Mouse (Mus musculus) cerebellum, postnatal 25 days (tissue): ENCODE measurements around the gene Zfp62.
"Not testable (repeated sequence)": the region's sequence is repeated elsewhere in the genome, so short reads cannot be mapped to it uniquely, and the experiment has no call there.

Experiments
- DNase-seq, 2 experiments: peaks; one replicate each; pipeline ENCODE4 v3.0.0; 2021; ENCODE audit warnings: mixed read lengths in 2 of 2

Zfp62 gene

DNA sequence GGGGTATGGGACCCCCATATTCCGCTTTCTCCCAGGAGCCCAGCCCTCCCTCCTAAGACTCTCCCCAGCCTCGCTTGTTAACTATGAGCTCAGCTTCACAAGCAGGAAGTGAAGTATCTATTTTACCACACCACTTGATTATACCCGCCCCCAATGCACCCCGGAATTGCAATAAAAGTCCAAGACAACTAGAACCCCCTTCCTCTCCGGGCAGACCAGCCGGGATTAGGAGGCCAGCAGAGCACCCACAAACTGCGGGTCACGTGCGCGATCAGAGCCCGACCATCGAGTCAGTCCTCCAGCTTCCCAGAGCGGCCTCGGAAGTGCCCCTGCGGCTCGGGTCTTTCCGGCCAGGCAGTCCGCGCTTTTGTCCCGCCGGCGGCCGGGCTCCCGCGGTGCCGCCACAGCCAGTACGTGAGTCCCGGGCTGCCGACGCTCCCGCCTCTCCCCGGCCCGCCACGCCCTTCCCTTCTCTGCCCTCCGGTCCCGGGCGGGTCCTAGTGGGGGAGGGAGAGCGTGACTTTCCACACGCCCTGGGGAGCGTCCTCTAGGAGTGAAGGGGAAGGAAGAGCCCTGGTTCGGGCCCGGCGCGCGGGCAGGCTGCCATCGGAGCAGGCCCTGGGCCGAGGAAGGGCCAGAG lies at the start of gene Zfp62:
TSS of gene Zfp62 (plus strand) at position 164 of the 640 bp plus-strand sequence.
- DNase-seq, result peak; percentile 96 to 97

DNA sequence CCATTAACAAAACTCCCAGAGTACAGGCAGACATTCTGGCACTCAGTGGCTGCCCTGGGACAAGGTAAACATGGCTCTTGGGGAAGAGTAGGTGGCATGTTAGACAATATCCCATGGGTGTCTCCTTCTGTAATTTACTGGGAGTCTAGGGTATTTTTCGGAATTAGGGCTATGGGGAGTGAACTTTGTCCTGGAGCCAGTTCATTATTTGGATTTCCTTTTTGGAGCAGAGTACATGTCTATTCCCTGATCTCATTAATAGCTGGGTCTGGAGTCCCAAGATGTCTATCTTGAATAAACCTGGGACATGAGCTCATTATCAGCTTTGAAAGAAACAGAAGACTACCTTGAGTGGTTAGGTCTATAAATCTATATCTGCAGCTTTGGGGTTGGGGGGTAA lies 49.0 kb upstream of the Zfp62 start, which contains the start of gene Olfr1394:
TSS of gene Olfr1394 (plus strand) at position 301 of the 400 bp plus-strand sequence.
- DNase-seq, result no peak

DNA sequence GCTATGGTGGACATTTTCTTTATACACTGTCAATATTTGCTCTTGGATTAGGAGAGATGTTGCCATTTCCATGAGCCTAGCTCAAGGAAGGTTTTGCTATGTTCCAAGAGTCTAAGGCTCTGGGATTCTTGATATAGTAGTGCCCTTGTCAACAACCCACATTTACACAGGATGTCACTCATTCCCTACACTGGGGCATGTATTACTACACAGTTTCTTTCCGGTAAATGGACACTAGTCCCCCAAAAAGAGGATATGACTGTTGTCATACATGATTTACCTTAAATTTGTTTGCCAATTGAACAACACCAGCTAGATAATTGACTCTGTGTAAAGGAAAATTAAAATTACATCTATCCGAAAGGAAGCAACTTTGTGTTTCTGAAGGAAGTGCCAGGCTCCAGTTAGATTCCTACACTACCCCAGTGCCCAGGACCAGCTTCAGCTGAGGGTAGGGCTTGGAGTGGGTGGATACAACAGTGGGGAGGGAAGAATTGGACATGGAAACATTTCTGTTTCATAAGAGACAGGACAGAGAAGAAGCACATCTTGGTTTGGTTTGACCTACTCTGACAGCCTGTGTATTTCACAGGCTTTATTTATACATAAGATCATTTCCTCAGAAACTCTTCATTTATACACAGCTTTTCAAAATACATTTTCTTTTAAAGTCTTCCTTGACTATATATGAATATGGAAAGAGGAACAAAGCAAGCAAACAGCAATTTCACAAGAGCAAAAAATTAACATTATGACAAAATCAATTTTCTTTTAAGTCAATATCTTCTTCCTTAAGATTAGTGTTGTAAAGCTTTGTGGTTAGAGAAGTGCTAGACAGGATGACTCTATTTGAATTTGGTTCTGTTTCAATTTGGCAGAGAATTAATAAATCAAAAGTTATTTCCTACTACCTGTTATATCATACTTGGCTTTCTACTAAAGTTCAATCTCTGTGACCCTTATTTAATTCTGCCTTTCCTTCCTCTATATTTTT lies 46.0 kb upstream of the Zfp62 start:
- no peak for DNase-seq

DNA sequence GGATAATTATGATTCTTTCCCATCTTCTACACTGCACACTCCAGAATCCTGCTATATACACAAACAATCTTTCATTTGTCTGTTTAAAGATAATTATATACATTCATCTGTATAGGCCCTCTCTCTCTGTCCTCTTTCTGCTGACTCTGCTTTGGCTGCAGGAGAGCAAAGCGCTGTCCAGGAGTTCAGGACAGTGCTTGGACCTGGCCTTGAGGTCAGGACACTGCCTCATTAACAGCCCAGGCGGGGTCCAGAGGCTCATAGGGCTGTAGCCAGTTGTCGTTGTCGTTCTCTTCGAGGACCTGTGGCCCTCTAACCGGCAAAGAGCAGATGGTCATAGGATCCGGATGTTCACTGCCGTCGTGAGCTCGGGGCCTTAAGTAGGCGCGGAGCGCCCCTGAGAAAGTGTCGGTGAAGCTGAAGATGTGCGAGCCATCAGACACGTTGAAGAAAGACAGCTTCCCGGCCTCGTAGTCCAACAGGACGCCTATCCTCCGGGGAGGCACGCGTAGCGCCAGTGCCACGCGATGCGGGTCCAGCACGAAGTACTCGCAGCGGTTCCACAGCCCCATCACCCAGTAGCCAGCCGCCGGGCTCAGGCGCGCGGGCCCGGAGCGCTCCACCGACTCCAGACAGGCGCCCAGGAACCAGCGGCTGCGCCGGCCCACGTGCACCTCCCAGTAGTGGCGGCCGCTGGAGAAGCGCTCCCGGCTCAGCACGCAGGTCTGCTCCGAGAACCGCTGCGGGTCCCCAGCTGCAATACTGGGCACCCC lies 34.1 kb upstream of the Zfp62 start:
- DNase-seq, result peak in 1 of 2 experiments; percentile 2

DNA sequence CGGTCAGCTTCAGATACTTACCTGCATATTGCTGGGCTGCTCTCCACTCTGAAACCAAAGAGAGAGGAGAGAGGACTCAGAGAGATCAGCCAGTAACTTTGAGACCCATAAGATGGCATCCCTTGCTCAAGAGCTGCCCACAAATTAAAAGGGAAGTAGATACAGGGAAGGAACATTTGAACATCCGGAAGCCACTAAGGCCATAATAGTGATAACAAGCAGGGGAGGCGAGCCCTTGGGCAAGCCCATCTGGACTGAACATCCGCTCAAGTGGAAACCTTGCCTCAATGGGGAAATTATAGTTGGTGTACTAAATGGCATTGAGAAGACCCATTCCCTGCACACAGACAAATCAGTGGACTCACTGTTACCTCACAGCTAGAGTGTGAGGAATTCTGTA lies 32.5 kb upstream of the Zfp62 start:
- DNase-seq, result no peak

DNA sequence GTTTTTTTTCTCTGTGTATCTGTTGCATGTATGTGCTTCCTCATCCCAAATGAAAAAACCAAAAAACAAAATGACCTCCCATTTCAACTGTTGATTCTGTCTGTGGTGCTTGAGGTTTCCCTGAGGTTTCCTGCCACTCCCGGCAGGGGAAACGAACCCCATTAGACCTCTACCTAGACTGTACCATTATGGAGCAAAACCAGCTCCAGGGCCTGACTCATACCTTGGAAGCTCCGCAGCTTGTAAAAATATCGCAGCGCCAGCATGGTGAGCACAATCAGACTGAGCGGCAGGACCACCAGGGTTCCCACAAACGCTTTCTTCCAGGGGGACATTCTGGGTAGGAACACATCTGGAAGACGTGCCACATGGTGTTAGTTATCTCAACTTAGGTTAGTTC lies 27.7 kb upstream of the Zfp62 start:
- DNase-seq, result no peak

DNA sequence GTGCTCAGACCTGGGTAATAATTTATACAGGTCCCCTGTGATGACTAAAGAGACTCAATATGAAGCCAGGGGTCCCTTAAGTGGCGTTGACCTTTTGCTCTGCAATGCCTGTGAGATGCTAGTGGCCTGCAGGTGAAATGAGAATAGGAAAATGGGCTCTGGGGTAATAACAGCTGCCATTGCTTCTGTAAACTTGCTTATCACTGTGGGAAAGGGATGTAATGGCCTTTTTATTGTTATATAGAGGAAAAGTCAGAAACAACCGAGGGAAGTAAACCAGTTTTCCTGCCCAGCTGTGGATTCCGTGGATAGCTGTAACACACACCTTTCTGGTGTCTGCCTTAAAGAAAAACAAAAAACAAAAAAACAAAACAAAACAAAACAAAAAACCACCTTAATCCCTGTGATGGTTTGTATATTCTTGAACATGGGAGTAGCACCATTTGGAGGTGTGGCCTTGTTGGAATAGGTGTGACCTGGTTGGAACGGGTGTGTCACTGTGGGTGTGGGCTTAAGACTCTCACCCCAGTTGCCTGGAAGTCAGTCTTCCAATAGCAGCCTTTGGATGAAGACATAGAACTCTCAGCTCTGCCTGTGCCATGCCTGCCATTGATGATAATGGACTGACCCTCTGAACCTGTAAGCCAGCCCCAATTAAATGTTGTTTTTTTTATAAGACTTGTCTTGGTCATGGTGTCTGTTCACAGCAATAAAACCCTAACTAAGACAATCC lies 26.9 kb upstream of the Zfp62 start:
- DNase-seq, result not testable (repeated sequence)

DNA sequence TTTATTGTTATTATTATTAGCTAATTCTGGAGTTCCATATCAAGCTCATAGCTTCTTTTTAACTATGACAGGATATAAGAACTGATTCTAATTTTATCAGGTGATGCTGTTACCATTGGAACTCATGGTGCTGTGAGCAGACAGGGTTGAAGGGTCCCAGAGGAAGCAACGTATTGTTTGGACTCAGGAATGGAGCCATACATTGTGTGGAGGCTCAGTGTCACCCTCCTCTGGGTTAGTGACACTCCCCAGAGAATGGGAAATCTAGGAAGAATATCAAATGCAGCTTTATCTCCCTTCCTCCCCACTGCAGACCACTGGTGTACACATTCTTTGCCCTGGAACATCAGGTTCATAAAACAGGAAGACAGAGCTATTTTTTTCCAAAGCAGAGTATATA lies 19.9 kb upstream of the Zfp62 start:
- no peak for DNase-seq

DNA sequence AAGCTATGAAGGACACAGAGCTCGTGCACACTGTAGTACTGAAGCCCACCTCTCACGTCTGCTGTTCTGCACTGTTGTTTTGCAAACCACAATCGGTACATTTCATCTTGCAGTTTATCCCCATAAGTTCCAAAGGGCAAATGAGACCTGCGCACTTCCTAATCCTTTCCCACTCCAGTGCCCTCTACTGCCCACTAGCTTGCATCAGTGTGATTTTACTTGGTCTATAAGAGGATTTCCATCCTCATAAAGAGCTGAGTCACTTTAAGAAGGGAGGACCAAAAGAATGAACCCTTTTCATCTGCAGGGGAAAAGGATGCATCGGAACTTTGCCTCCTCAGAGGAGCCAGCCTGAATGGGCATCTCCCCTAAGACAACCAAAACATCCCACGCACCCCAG lies 16.6 kb upstream of the Zfp62 start:
- no peak for DNase-seq

DNA sequence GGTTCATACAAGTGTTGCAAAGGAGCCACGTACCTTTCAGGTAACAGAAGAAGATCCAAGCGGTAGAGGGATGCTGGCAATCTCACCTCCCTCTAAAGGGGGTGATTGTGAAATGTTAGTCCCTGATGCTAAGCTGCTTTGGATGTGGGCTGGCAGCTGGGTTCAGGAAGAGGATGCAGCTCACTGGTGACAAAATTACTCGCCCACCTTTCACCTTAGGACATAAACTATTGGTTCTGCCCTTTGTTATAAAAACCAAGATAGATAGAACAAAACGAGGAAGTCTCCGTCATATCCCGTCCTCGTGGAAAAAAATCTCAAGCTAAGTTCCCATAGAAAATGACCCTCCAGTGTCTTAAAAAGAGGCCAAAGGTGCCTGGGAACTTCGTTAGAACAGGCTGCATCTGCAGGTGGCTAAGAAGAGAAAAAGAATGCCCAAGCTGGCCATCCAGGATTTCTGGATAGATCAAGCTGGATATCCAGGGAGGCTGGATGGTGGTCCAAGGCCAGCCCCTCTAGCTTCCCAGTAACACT lies 16.1 kb upstream of the Zfp62 start, which contains the start of gene Btnl9:
TSS of gene Btnl9 (minus strand) at position 205 of the 534 bp plus-strand sequence.
- no peak for DNase-seq

DNA sequence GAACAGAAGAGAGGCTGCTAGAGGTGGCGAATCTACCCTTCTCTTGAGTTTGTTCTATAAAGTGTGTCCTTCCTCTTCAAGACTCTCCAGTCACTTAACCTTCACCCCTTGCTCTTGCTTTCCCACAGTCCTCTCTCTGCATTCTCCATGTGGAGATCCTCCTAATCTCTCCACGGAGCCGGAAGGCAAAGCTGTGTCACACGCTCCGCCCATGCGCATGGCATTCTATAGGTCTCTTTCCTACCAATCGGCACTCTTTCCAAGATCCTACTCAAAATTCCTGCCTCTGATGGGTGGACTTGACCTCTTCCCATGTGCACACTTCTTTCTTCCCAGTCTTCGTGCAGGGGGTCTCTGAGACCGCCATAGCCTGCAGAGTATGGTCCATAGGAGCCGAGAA lies 15.4 kb upstream of the Zfp62 start:
- DNase-seq, result no peak

DNA sequence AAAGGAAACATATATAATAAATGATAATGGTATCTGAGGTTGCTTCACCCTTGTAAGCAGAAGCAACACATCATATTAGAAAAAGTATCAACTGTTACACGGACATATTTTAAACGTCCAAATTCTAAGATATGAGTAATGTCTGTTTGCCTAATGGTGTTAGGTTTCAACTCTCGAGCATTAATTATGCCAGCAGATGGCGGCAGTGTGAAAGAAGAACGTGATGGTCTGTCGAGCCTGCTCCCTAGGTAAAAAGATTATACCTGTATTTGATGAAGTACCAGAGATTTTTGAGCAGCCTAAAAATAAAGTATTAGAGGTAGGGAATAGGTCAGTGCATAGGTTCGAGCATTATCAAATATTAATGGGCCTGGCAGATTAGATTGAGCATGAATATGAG lies 13.4 kb upstream of the Zfp62 start:
- DNase-seq, result peak; percentile 45 to 82

DNA sequence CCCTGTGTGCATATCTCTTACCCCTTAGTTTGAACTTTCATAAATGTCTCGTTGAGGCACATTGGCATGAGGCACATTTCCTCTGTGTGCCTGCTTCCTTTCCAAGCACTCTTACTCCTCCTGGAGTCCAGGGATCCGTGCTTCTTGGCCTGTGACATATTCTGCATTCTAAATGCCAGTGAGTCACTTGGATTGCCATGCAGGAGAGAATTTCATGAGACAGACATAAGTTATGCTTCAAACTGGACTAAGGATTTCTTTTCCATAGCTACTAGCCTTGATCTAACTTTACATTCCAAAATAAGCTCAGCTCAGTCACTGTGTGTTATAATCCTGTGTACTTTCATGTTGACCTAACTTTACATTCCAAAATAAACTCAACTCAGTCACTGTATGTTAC lies 12.0 kb upstream of the Zfp62 start:
- no peak for DNase-seq

DNA sequence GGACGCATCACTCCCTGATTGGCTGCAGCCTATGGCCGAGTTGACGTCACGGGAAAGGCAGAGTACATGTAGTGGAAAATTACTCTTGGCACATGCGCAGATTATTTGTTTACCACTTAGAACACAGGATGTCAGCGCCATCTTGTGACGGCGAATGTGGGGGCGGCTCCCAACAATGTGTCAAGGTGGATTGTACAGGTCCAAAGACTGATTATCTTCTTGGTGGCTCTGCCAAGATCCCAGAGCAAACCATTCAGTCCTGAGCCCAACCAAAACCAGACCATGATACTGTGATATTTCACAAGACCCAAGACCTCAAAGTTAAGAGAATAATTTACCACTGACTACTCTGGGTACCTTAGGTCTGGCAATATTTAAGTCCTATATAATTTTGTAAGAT lies 8.3 kb upstream of the Zfp62 start:
- DNase-seq, result not testable (repeated sequence)

DNA sequence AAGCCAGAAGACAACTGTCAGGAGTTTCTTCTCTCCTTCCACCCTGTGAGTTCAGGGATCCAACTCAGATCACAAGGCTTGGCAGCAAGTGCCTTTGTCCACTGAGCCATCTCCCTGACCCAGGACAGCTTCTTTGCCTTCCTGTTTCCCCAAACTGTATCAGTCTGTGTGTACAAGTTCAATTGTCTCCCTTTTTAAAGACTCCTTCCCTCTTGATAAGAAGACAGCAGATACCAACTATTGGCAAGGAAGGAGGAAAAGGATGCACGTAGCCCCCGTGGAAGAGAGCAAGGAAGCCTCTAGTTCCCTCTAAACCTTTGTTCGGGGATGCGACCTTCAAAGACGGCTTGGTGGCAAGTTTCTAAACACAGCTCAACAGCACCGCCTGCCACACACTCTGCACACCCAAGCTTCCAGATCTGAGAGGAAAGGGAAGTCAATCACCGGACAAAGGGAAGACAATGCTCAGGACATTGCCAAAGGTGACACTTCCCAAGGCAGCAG lies 7.2 kb upstream of the Zfp62 start:
- no peak for DNase-seq

DNA sequence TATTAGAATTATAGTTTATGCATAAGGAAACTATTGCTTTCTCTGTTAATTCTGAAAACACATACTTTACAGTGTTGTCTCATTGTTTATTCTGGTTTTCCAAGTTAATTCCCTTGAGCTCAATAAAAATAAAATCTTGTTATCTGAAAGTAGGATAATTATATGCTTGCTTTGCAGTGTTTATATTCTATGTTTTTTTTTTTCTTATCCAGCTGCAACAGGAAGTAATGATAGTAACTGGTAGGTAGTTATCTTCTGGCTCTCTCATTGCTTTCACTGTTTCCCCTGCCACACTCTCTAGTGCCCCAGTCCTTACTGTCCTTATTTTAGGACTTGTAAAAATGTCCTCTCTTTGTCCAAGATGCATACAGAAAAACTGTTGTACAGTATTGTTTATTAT lies 2.4 kb upstream of the Zfp62 start:
- no peak for DNase-seq

DNA sequence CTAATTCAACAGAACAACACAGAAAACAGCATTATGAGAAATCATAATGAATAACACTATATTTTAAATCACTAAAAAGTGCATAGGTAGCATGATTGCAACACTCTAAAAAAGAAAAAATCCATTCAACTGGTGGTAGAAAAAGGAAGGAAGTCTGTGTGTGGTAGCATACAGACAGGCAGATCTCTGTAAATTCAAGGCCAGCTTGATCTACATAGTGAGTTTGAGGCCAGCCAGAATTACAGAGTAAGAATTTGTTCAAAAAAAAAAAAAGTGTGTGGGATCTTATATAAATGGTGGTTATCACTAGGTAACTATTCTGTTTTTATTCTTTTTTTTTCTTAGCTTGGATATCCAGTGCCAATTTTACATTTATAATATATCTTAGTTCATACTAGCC lies 1.9 kb upstream of the Zfp62 start:
- no peak for DNase-seq

DNA sequence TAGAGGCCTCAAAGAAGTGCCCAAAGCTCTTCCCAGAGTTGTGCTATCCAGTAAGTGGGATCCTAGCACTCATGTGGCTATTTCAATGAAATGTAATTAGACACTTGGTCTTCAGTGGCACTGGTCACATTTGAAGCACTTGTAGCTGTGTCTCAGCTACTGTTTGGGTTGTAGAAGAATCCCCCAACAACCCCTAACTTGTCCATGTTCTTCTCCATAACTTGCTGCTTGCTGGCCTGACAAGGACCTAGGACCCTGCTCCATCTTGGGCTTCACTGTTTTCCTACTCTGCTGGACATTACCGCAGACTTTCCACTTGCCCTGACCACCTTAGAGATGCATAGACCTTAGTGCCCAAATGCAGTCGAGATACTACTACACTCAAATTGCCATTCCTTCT lies 1.0 kb upstream of the Zfp62 start:
- no peak for DNase-seq

DNA sequence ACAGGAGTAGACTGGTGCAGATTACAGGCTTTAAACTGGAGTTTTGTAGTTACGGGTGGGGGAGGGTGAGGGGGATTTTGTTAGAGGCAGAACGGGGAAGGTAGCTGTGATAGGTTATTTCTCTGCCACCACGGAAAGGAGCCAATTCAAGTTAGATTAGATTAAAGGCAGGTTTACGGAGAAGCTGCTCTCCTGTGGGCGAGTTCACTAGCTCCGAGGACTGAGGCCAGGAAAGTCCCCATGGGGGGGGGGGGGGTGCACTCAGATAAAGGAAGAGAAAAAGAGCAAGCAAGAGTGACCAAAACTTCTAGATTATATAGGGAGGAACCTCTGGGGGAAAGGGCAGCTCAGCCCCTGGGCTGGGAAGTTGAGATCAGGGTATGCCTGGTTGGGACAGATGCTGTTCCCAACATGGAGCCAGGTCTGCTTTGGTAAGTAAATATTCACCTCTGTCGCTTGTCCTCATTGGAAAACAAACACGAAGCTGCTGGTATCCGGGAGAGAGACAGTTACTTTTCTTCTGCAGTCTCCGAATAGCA lies 500 bp upstream of the Zfp62 start:
- peak in 1 of 2 experiments; percentile 26 for DNase-seq

DNA sequence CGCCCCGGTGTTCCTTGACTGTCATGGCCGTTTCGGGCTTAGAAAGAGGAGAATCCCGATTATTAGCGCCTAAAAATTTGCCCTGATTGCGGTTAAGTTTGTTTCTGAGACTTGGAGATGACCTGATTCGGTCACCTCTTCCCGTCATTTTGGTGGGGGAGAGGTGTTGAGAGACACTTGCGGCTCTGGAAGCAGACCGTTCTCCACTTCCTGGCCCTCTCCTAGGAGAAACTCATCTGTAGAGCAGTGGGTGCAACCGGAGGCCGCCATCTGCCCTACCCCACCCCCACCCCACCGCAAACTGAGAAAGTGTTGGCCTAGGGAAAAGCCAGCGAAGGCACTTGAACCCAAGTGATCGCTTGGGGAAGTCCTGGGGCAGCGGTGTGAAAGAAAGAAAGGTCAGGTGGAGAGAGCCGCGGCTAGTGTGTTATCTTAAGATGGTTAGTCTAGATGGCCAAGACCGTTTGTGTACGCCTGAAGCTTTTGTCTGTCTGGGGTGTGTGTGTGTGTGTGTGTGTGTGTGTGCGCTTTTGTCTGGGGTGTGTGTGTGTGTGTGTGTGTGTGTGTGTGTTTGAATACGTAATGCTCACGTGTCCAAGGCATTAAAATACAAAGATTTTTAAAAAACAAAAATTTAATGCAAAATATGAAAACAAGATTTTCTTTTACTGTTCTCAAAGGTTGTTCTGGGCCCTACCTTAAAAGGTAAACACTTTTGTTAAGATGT lies 842 bp downstream of the Zfp62 start:
- peak in 1 of 2 experiments; percentile 58 for DNase-seq

DNA sequence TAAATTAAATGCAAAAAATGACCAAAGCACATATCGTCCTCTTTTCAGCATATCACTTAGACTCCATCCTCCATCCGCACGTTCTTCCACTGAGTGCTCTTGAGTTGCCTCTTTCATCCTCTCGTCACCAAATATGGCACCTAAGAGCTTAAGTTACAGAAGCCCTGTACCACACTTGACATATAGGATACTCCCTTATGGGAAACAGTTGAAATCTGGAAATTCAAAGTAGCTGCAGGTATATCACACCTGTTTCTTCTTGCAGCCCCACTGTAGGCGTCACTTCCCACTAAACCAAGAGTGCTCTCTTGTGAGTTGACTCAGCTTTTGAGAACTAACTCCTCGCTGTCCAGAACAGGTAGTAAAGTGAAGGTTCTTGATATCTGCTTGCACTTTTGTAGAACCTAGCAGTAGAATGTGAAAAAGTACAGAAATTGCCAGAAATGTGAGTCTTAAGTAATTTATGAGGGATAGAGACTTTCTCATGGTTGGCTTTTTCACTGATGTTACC lies 2.0 kb downstream of the Zfp62 start:
- DNase-seq, result no peak
